Mouse (Mus musculus) activated CD4-positive, CD25-positive, alpha-beta regulatory T cell, adult 4 months (primary cell): Measurements from ENCODE around the gene Arl1. TPM values are rescaled to one million over a fixed set of nuclear protein-coding genes. Genes with fewer than 3 reads are reported as not detected.
"Not testable (repeated sequence)": the region's sequence is repeated elsewhere in the genome, so short reads cannot be mapped to it uniquely, and the experiment has no call there.

ENCODE experiments used
- ATAC-seq: one replicate; pipeline ENCODE4 v1.8.0; 2017
- polyA plus RNA-seq, 2 experiments: library from polyadenylated mRNA; unstranded; fragments of 100-300 nt; shearing (Covaris generic); gene quantifications; one replicate each; pipeline ENCODE4 v1.2.1; 2017

Gene Arl1
- polyA plus RNA-seq = 10 to 100 TPM; 50.0 to 64.7 TPM

- ATAC-seq = peak; percentile 57
Observed at GRCm38 (mm10) chr10:88730571-88731495, at the start of gene Arl1. Gene Arl1 (plus strand): TSS chr10:88730858.

DNA sequence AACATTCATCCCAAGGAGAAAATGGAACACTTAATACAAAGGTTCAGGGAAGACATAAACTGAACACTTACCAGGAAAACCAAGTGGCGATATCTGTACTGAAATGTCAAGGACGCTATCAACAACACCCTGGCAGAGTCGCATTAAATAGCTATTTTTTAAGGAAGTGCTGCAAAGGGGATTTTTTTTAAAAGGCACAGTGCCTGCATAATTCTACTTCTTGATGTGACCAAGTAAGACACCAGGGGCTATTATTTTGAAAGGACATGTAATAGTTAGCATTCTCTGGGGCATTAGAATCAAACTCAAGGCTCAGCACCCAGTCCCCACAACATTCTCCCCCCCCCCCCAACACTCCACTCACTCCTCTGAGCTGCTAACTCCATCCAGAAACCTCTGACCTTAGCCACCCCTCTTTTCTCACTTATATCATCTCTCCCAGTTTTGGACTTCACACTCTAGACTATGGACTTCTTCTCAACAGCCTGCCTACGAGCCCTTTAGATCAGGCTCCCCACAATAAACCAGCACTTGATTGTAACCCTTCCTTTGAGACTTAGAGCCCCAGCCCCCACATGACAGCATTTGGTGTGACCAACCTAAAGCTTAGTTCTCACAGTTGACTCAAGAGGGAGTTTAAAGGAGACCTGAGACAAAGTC, 47.6 kb upstream of the Arl1 start:
- no peak for ATAC-seq

DNA sequence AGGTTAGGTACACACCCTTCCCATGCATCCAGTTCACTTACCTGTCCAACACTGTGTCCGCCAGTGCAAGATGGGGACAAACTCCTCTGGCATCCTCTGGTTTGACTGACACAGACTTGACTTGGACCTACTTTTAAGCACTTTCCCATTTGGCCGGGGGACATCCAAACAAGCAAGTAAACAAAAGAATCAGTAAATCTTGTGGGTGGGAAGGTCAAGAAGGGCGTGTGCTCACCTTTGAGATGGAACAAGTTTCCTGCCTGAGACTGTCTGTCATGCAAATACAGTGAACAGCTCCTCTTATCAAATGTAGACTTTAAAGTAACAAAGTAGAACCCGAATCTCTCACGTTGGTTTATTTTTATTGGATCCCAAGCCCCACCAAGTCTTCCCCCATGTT, 45.7 kb upstream of the Arl1 start, which contains the start of gene Spic:
Gene Spic, minus strand, starts transcription at position 91 of the 400 bp plus-strand sequence.
- ATAC-seq = no peak

GRCm38 (mm10) chr10:88700938-88701337, 29.7 kb upstream of the Arl1 start:
- ATAC-seq = no peak

GRCm38 (mm10) chr10:88708671-88709523, 21.8 kb upstream of the Arl1 start:
- ATAC-seq = no peak

- no peak for ATAC-seq
Observed at GRCm38 (mm10) chr10:88712359-88712758, 18.3 kb upstream of the Arl1 start.

DNA sequence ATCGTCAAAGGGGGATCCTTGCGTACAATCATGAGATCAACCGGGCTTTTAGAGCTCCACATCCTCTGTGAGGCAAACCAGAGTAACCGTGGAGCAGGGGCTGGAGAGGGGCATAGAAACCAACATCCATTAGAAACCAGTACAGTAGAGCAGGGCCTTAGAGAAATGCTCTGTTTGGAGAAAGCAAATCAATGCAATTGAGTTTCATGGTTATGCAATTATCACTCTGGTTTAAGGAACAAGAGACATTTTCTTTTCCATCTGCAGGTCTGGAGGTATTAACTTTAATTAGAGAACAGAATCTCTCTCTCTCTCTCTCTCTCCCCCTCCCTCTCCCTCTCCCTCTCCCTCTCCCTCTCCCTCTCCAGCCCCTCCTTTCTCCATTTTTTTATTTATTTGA, 15.9 kb upstream of the Arl1 start:
- ATAC-seq = no peak

DNA sequence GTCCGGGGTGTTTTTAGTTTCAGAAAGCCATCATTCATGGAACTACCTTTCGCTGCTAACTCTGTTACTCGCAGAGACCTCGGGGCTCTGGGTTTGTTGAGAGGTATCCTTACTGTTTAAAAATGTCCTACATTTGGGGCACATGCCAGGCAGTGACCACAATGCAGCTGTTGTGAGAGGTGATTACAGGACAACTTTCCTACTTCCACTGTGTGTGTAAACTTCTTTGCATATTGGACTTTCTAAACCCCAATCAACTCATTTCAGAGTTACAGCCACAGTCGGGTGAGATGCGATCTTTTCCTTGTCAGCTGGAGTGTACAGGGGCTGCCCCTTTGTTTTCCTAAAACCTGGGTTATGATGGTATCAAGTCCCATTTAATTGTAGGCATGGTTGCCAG, 15.0 kb upstream of the Arl1 start:
- no peak for ATAC-seq

DNA sequence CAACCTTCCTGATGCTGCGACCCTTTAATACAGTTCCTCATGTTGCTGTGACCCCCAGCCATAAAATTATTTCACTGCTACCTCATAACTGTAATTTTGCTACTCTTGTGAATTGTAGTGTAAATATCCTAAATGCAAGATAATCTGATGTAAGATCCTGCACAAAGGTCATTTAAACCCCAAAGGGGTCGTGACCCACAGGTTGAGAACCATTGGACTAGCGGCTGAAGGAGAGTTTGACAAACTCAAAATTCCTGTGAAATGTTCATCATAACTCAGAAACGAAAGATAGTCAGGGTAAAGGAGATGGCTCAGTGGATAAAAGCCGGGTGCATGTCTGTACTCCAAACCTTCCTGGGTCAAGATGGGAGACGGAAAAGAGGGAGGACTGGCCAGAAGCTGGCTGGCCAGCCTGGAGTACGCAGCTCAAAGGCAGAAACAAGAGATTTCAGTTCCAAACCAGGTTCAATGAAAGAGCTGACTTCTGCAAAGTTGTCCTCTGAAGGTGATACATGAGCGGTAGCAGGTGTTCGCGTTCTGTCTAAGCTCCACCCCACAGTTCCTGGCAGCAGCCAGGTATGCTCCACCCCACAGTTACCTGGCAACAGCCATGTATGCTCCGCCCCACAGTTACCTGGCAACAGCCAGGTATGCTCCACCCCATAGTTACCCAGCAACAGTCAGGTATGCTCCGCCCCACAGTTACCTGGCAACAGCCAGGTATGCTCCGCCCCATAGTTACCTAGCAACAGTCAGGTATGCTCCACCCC, 13.5 kb upstream of the Arl1 start:
- no peak for ATAC-seq

DNA sequence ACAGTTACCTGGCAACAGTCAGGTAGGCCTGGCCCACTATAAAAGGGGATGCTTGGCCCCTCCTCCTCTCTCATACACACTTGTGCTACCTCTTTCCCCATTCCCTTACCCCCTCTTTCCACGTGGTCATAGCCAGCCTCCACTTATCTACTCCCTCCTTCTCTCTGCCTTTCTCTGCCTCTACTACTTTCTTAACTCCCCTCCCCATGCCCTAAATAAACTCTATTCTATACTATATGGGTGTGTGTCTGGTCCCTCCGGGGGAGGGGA, 13.0 kb upstream of the Arl1 start:
- ATAC-seq = no peak

GRCm38 (mm10) chr10:88719618-88720017, 11.0 kb upstream of the Arl1 start:
- no peak for ATAC-seq

DNA sequence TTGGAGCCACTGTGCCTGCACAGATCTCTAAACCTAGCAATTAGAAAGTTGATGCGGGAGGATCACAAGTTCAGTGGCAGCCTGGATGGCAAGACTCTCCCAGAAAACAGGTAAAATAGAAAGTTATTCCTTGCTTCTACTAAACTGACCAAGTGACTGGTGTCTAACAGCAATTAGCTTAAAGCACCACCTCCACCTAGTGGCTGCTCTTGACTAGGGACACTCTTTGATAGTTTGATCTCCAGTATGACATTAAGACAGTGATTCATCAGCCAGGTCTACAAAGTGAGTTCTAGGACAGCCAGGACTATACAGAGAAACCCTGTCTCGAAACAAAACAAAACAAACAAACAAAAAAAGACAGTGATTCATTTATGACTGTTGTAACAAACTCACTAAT, 5.3 kb upstream of the Arl1 start:
- no peak for ATAC-seq

- peak; percentile 23 for ATAC-seq
Observed at GRCm38 (mm10) chr10:88727128-88727527, 3.5 kb upstream of the Arl1 start.

DNA sequence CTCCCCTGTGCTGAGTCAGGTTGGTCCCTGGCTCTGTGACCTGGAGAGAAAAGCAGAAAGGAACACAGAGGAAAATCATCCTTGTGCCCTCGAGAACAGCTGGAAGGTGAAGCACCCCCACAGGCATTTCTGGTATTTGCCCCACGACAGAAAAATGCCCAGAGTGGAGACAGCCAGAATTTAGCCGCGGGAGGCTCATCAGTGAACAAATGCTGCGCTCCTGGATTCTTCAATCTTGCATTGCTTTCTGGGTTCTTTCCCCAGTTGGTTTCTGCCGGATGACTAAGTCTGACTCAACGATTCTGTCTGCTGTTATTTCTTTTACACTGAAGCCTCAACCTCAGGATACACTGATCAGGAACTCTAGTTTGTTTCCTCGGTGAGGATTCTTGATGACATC, 2.5 kb upstream of the Arl1 start:
- ATAC-seq = no peak

DNA sequence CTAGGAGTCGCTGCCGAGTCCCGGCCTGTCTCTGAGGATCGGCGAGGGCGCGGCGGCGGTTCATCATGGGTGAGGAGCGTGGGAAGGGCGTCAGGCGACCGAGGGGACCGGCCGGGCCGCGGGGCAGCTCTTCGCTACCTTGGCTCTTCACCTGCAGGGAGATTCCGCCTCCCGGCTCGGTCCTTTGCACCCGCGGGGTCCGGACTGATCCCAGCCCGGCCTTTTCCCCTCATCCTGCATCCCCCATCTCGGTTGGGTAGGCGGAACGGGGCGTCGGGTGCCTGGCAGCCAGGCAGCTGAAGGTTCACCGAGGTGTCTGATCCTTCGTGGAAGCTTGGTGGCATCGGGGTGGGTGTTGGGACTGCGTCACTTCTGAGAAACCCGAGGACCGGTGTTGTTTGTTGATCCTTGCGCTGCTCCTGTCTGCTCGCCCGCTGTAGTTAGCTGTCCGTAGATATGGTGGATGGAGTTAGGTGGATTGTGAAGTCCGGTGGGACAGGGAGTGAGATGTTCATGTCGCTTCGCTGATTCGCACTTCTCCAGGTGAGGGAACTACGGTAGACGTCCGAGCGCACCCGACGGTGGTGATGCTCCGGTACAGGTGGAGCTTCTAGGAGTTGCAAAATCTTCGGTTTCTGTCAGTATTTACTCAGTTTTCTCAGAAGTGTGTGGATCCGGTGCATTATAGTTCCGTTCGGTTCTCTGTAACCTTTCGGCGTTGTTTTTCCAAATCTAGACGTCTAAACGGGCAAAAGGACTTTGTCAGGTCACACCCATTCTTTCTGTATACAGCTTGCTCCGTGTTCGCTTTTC, 1.0 kb downstream of the Arl1 start:
- peak; percentile 33 for ATAC-seq

DNA sequence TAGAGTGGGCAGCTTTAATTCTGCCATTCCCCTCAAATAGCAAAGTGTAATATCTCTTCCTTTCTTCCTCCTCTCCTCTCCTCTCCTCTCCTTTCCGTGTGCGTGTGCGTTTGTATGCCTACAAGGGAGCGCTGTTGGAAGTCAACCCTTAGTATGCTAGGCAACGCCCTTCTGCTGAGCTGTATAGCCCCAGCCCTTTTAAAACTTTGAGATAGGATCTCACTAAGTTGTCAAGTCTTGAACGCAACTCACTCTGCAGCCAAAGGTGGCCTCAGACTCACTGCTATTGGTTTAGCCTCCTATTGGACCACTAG, 1.6 kb downstream of the Arl1 start:
- ATAC-seq = peak; percentile 25

DNA sequence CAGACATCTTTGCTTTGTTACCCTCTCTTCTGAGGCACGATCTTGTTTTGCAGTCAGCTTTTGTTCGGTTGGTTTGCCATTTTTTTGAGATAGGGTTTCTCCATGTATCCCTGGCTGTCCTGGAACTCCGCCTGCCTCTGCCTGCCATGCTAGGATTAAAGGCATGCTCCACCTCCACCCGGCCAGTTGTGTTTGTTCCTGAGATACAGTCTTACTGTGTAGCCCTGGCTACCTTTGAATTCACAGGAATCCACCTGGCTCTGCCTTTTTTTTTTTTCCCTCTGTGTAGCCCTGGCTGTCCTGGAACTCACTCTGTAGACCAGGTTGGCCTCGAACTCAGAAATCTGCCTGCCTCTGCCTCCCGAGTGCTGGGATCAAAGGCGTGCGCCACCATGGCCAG, 8.4 kb downstream of the Arl1 start:
- not testable (repeated sequence) for ATAC-seq

GRCm38 (mm10) chr10:88739818-88740217, 9.2 kb downstream of the Arl1 start:
- no peak for ATAC-seq

GRCm38 (mm10) chr10:88740781-88741180, 10.1 kb downstream of the Arl1 start:
- ATAC-seq = no peak

DNA sequence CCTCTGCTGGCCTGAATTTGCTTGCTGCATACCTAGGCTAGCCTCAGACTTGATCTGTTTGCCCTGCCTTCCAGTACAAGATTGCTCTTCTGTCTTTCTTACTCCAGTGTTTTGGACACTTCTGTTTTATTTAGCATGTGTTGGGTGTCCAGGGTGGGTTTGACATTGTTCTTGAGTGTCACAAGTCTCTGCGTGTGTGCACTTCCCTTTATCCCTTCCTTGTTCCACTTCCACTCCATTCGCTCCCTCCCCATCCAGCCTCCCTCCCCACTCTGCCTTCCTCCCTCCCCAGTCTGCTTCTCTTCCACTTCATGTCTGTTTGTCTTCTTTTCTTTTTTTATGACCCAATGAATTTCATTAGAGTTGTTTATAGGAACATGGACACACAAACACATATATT, 10.8 kb downstream of the Arl1 start:
- no peak for ATAC-seq

- no peak for ATAC-seq
Observed at GRCm38 (mm10) chr10:88761524-88762212, 31.0 kb downstream of the Arl1 start.
